Mouse (Mus musculus) G1E (cell line): ENCODE data around the gene Adamts2.

Source experiments
- CTCF ChIP-seq: IDR thresholded peaks from 2 replicates; pipeline ENCODE4 v1.5.1; 2012; ENCODE audit warnings: low read depth, low read length, inconsistent platforms, mixed read lengths
- TAL1 ChIP-seq: conservative IDR thresholded peaks from 2 replicates; pipeline ENCODE4 v1.6.1; 2012; ENCODE audit warnings: low read depth, low read length, inconsistent platforms, mixed read lengths

DNA sequence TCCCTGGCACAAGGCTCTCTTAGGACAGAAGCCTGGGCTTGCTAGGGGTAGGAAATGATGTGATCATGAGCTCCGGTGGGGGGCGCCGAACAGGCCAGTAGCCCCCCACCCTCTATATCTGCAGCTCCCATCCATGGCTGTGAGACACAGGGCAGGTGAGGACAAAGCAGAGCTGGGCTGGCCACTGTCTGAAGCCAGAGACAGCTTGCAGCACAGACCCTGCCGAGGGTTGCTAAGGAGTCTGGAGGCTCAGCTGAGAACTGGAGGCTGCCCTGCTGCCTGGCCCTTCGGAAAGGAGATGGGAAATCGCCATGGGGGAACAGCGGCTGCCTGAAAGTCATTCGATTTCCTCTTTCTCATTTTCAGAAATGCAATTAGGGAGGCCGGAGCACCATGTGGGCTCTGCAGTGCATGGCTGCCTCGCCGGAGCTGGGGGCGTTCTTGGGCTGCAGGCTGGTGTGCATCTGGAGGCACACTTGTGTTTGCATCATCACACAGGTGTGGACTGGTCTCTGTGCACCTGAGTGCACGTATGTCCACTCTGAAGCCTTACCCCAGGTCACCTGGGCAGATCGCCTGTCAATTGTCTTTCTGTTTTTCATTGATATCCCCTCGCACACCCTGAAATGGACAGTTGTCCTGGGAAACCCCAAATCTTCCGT, 8.9 kb upstream of the Adamts2 start:
- no peak for TF ChIP-seq CTCF
- no peak for TF ChIP-seq TAL1
